Mouse (Mus musculus): ENCODE measurements at regions not wholly inside any gene's neighbourhood (a gene's known extent, or its start where the extent isn't known, plus 50 kb on each side); places are given as distances from the start of the nearest gene placed in this dataset.

- TF ChIP-seq EP300 (IDR thresholded peaks at IDR 0.05): no peak
- TF ChIP-seq CTCF (IDR thresholded peaks at IDR 0.05): no peak
- H3K4me3 ChIP-seq (ENCODE audit: low read depth, low read length): no peak overlapping the region
- no peak overlapping the region for H3K9ac ChIP-seq (replicated peaks; ENCODE audit: low read depth)
- H3K4me1 ChIP-seq (ENCODE audit: insufficient read depth, low read depth, low read length): no peaks in the 10 kb centered on the region
- no peaks in the 10 kb centered on the region for H3K9me3 ChIP-seq (ENCODE audit: low read length)
- no peak overlapping the region for H3K4me2 ChIP-seq (replicated peaks; ENCODE audit: low read depth, low read length)
- DNase-seq (ENCODE audit: low spot score) (no peak), ATAC-seq (no peak; the same call in 1 of the 2 replicates)
- no peaks in the 10 kb centered on the region for H3K27me3 ChIP-seq (replicated peaks; ENCODE audit: insufficient read depth, low read length)
- 54% methylated on average over 2 of the region's 2 CpGs for WGBS
- H3K27ac ChIP-seq (ENCODE audit: low read length): no peak overlapping the region
- no peaks in the 10 kb centered on the region for H3K36me3 ChIP-seq (ENCODE audit: insufficient read depth, low read length)
Observed at GRCm38 (mm10) chr7:71249669-71250068, 101.6 kb downstream of the Gm10295 start.

GRCm38 (mm10) chr7:71249216-71249615 is 102.1 kb downstream of the Gm10295 start:
- Histone ChIP-seq H3K4me3 (ENCODE audit: low read depth, low read length) (no peak overlapping the region), H3K9ac (replicated peaks; ENCODE audit: low read depth) (no peak overlapping the region), H3K4me2 (replicated peaks; ENCODE audit: low read depth, low read length) (no peak overlapping the region), H3K9me3 (ENCODE audit: low read length) (no peaks in the 10 kb centered on the region), H3K27me3 (replicated peaks; ENCODE audit: insufficient read depth, low read length) (no peaks in the 10 kb centered on the region), H3K4me1 (ENCODE audit: insufficient read depth, low read depth, low read length) (no peaks in the 10 kb centered on the region), H3K36me3 (ENCODE audit: insufficient read depth, low read length) (no peaks in the 10 kb centered on the region), H3K27ac (ENCODE audit: low read length) (no peak overlapping the region)
- TF ChIP-seq EP300 (IDR thresholded peaks at IDR 0.05): no peak; the same call in 1 of the 2 replicates
- TF ChIP-seq CTCF (IDR thresholded peaks at IDR 0.05): no peak
- 38% methylated on average over 5 of the region's 5 CpGs for WGBS
- ATAC-seq (peak; percentile 30), DNase-seq (ENCODE audit: low spot score) (peak; percentile 31)

GRCm38 (mm10) chr7:71247922-71248321 is 103.4 kb downstream of the Gm10295 start:
- H3K27ac ChIP-seq (ENCODE audit: low read length): no peak overlapping the region
- H3K27me3 ChIP-seq (replicated peaks; ENCODE audit: insufficient read depth, low read length): no peaks in the 10 kb centered on the region
- H3K4me2 ChIP-seq (replicated peaks; ENCODE audit: low read depth, low read length): no peak overlapping the region
- WGBS: 67% methylated on average over 5 of the region's 5 CpGs
- DNase-seq (ENCODE audit: low spot score) (no peak), ATAC-seq (peak; percentile 53)
- TF ChIP-seq CTCF (IDR thresholded peaks at IDR 0.05) (no peak), EP300 (IDR thresholded peaks at IDR 0.05) (peak; percentile 51)
- no peak overlapping the region for H3K9ac ChIP-seq (replicated peaks; ENCODE audit: low read depth)
- H3K36me3 ChIP-seq (ENCODE audit: insufficient read depth, low read length): no peaks in the 10 kb centered on the region
- H3K4me1 ChIP-seq (ENCODE audit: insufficient read depth, low read depth, low read length): no peaks in the 10 kb centered on the region
- H3K4me3 ChIP-seq (ENCODE audit: low read depth, low read length): no peak overlapping the region
- no peaks in the 10 kb centered on the region for H3K9me3 ChIP-seq (ENCODE audit: low read length)

- Histone ChIP-seq H3K4me1 (ENCODE audit: insufficient read depth, low read depth, low read length) (no peaks in the 10 kb centered on the region), H3K4me3 (ENCODE audit: low read depth, low read length) (no peak overlapping the region), H3K27ac (ENCODE audit: low read length) (no peak overlapping the region), H3K9me3 (ENCODE audit: low read length) (no peaks in the 10 kb centered on the region), H3K4me2 (replicated peaks; ENCODE audit: low read depth, low read length) (no peak overlapping the region), H3K36me3 (ENCODE audit: insufficient read depth, low read length) (no peaks in the 10 kb centered on the region), H3K9ac (replicated peaks; ENCODE audit: low read depth) (no peak overlapping the region), H3K27me3 (replicated peaks; ENCODE audit: insufficient read depth, low read length) (no peaks in the 10 kb centered on the region)
- WGBS: 69% methylated on average over 2 of the region's 2 CpGs
- ATAC-seq (no peak), DNase-seq (ENCODE audit: low spot score) (no peak)
- no peak for TF ChIP-seq EP300 (IDR thresholded peaks at IDR 0.05)
Observed at GRCm38 (mm10) chr7:71242379-71242911, 108.8 kb downstream of the Gm10295 start.

GRCm38 (mm10) chr7:71239207-71239606 is 112.1 kb downstream of the Gm10295 start:
- H3K36me3 ChIP-seq (ENCODE audit: insufficient read depth, low read length): no peaks in the 10 kb centered on the region
- no peaks in the 10 kb centered on the region for H3K27me3 ChIP-seq (replicated peaks; ENCODE audit: insufficient read depth, low read length)
- DNase-seq (ENCODE audit: low spot score): no peak
- H3K9ac ChIP-seq (replicated peaks; ENCODE audit: low read depth): no peak overlapping the region
- TF ChIP-seq CTCF (IDR thresholded peaks at IDR 0.05) (no peak), EP300 (IDR thresholded peaks at IDR 0.05) (no peak)
- H3K4me2 ChIP-seq (replicated peaks; ENCODE audit: low read depth, low read length): no peak overlapping the region
- no peak for ATAC-seq
- 0 out of 2 replicates have a peak, but pooled peaks cover under 1% of the 10 kb centered on the region for H3K4me1 ChIP-seq (ENCODE audit: insufficient read depth, low read depth, low read length)
- H3K9me3 ChIP-seq (ENCODE audit: low read length): no peaks in the 10 kb centered on the region
- no peak overlapping the region for H3K27ac ChIP-seq (ENCODE audit: low read length)
- 54% methylated on average over 3 of the region's 3 CpGs for WGBS
- no peak overlapping the region for H3K4me3 ChIP-seq (ENCODE audit: low read depth, low read length)

DNA sequence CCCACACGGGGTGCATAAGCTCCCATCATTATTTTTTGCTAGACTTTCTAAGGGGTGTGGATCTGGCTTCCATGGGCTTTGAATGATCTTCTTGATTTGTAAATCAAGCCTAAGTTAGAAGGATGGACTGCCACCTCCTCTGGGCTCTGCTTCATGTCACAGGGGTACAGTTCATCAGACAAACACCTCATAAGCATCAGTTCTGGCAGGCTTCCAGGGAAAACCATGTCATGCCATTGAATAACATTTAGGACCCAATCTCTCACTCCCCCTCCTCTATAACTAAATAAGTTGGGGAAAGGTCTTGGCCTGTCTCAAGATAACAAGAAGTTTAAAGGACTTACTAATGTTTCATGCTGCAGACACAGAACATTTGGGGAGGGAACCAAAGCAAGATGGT is 115.0 kb downstream of the Gm10295 start:
- TF ChIP-seq EP300 (IDR thresholded peaks at IDR 0.05) (no peak), CTCF (IDR thresholded peaks at IDR 0.05) (no peak)
- DNase-seq (ENCODE audit: low spot score) (no peak), ATAC-seq (no peak; the same call in 1 of the 2 replicates)
- Histone ChIP-seq H3K36me3 (ENCODE audit: insufficient read depth, low read length) (no peaks in the 10 kb centered on the region), H3K9me3 (ENCODE audit: low read length) (no peaks in the 10 kb centered on the region), H3K27ac (ENCODE audit: low read length) (no peak overlapping the region), H3K27me3 (replicated peaks; ENCODE audit: insufficient read depth, low read length) (no peaks in the 10 kb centered on the region), H3K4me1 (ENCODE audit: insufficient read depth, low read depth, low read length) (peaks cover 17% of the 10 kb centered on the region; the same call in 1 of the 2 replicates), H3K9ac (replicated peaks; ENCODE audit: low read depth) (no peak overlapping the region), H3K4me3 (ENCODE audit: low read depth, low read length) (no peak overlapping the region), H3K4me2 (replicated peaks; ENCODE audit: low read depth, low read length) (no peak overlapping the region)
- WGBS: 33% methylated on average over 1 of the region's 1 CpGs
